In genomic region chr3:145925506-145925905, GRCm38 (mm10) we compare ENCODE assay signal across 8 mouse cellular contexts. TPM values are rescaled to one million over a fixed set of nuclear protein-coding genes. Genes with fewer than 3 reads are reported as not detected.
DNase-seq lines count a peak whose midpoint lies in the region; ATAC-seq and TF ChIP-seq lines count a peak whose summit lies in the region.

No protein-coding gene starts in this region.

- DNase-seq in kidney, adult 9 months = no peak
- DNase-seq in induced T-regulatory cell, adult 2 months (ENCODE audit: low read depth) = peak; percentile 63
- DNase-seq in midbrain, postnatal 0 days (ENCODE audit: low spot score) = no peak
- DNase-seq in layer of hippocampus, adult 8-10 months (ENCODE audit: low spot score in 2 of 2) = no peak
- DNase-seq in layer of hippocampus, adult 11-12 months (ENCODE audit: low spot score) = no peak
- no peak for DNase-seq in yolk sac, embryonic 10.5 days (ENCODE audit: low spot score)

- no peaks in the 10 kb centered on the region for H3K27me3 ChIP-seq in kidney, embryonic 14.5 days (ENCODE audit: control insufficient read depth, insufficient read depth, low read length)
- H3K27me3 ChIP-seq in midbrain, postnatal 0 days (ENCODE audit: insufficient read depth, low read length) = no peaks in the 10 kb centered on the region

- H3K4me1 ChIP-seq in kidney, embryonic 14.5 days (ENCODE audit: control insufficient read depth, insufficient read depth, low read length) = peaks cover 7% of the 10 kb centered on the region
- peaks cover 8% of the 10 kb centered on the region; the same call in 1 of the 2 replicates for H3K4me1 ChIP-seq in brown adipose tissue, adult 24 weeks (ENCODE audit: control insufficient read depth, insufficient read depth, insufficient read length, low read length)
- H3K4me1 ChIP-seq in midbrain, postnatal 0 days (ENCODE audit: insufficient read depth, low read length) = peaks cover 7% of the 10 kb centered on the region; the same call in 1 of the 2 replicates

- peak overlapping the region; percentile 90; the same call in 1 of the 2 replicates for H3K9ac ChIP-seq in kidney, embryonic 14.5 days (ENCODE audit: low read depth, low read length)
- no peak overlapping the region for H3K9ac ChIP-seq in midbrain, postnatal 0 days (replicated peaks; ENCODE audit: low read length, poor library complexity, severe bottlenecking)

- H3K4me2 ChIP-seq in kidney, embryonic 14.5 days (replicated peaks; ENCODE audit: low read depth, low read length) = peak overlapping the region; percentile 57
- peak overlapping the region; percentile 78 for H3K4me2 ChIP-seq in midbrain, postnatal 0 days (ENCODE audit: low read depth, low read length, poor library complexity, severe bottlenecking)

- H3K9me3 ChIP-seq in kidney, embryonic 14.5 days (ENCODE audit: control insufficient read depth, low read length) = no peaks in the 10 kb centered on the region
- H3K9me3 ChIP-seq in midbrain, postnatal 0 days (ENCODE audit: low read length) = no peaks in the 10 kb centered on the region

- no peak overlapping the region for H3K27ac ChIP-seq in kidney, embryonic 14.5 days (ENCODE audit: low read depth, low read length)
- H3K27ac ChIP-seq in brown adipose tissue, adult 24 weeks (replicated peaks; ENCODE audit: low read depth, low read length) = no peak overlapping the region
- H3K27ac ChIP-seq in midbrain, postnatal 0 days (ENCODE audit: low read depth, low read length) = no peak overlapping the region

- peak overlapping the region; percentile 91 for H3K4me3 ChIP-seq in kidney, embryonic 14.5 days (ENCODE audit: low read length)
- H3K4me3 ChIP-seq in brown adipose tissue, adult 24 weeks (ENCODE audit: insufficient read depth, low read depth, low read length) = peak overlapping the region; percentile 82; the same call in 1 of the 2 replicates
- H3K4me3 ChIP-seq in midbrain, postnatal 0 days (ENCODE audit: low read depth, low read length) = peak overlapping the region; percentile 85; the same call in 1 of the 2 replicates

- 70% methylated on average over 5 of the region's 5 CpGs for WGBS in kidney, embryonic 14.5 days
- 70% methylated on average over 5 of the region's 5 CpGs for WGBS in midbrain, postnatal 0 days

- no peak for TF ChIP-seq CTCF in midbrain, postnatal 0 days (IDR thresholded peaks at IDR 0.05)

- H3K36me3 ChIP-seq in kidney, embryonic 14.5 days (ENCODE audit: control insufficient read depth, insufficient read depth, low read length) = peaks cover 5% of the 10 kb centered on the region; the same call in 1 of the 2 replicates
- 0 out of 2 replicates have a peak, but pooled peaks cover 3% of the 10 kb centered on the region for H3K36me3 ChIP-seq in midbrain, postnatal 0 days (ENCODE audit: insufficient read depth, low read length)

- ATAC-seq in kidney, embryonic 14.5 days (ENCODE audit: low FRiP score, low TSS enrichment) = no peak
- no peak for ATAC-seq in midbrain, postnatal 0 days (ENCODE audit: low FRiP score)

RNA-seq across cellular contexts. Expression of gene Bcl10, which starts 2.9 kb away (rescaled TPM):
- polyA plus RNA-seq in kidney, embryonic 14.5 days (2014; fragmentation: Nextera tagmentation; extraction: Ambion mirVana) = 52.5 and 54.5 TPM in 2 replicates
- 14.5 and 17.8 TPM in 2 replicates for polyA plus RNA-seq in brown adipose tissue, adult 24 weeks (2012; ENCODE audit: insufficient read depth, insufficient read length, missing spikeins)
- 19.4 and 29.4 TPM in 2 replicates for total RNA-seq in midbrain, postnatal 0 days (2014; rRNA removed)
- polyA plus RNA-seq in midbrain, postnatal 0 days (2015; fragmentation: Nextera tagmentation; extraction: Ambion mirVana) = 33.2 and 33.3 TPM in 2 replicates
- total RNA-seq in layer of hippocampus, adult 8-10 months (2022) = 10 to 100 TPM; 10.6 to 16.1 (median 14.2) TPM

RNA-seq across cellular contexts. Expression of gene 2410004B18Rik, which starts 12.3 kb away (rescaled TPM):
- 55.7 and 63.5 TPM in 2 replicates for polyA plus RNA-seq in kidney, embryonic 14.5 days (2014; fragmentation: Nextera tagmentation; extraction: Ambion mirVana)
- polyA plus RNA-seq in brown adipose tissue, adult 24 weeks (2012; ENCODE audit: insufficient read depth, insufficient read length, missing spikeins) = 18.1 and 19.4 TPM in 2 replicates
- total RNA-seq in midbrain, postnatal 0 days (2014; rRNA removed) = 48.9 and 55.1 TPM in 2 replicates
- 83.8 and 87.3 TPM in 2 replicates for polyA plus RNA-seq in midbrain, postnatal 0 days (2015; fragmentation: Nextera tagmentation; extraction: Ambion mirVana)
- 10 to 100 TPM; 31.8 to 38.5 (median 33.2) TPM for total RNA-seq in layer of hippocampus, adult 8-10 months (2022)
